Mouse (Mus musculus): Measurements from ENCODE around the gene Tnfsf12. TPM values are rescaled to one million over a fixed set of nuclear protein-coding genes. Genes with fewer than 3 reads are reported as not detected.
"Not testable (repeated sequence)": the region's sequence is repeated elsewhere in the genome, so short reads cannot be mapped to it uniquely, and the experiment has no call there.

Tnfsf12 gene
- 2.5 and 2.8 TPM in 2 replicates for polyA plus RNA-seq (2015; fragmentation: Nextera tagmentation; extraction: Ambion mirVana)

- ATAC-seq (ENCODE audit: low read depth) = peak; percentile 41; the same call in 1 of the 2 replicates
- H3K4me3 ChIP-seq (ENCODE audit: low read depth, low read length) = peak within 1 kb of the TSS; percentile 57
These were observed at the start of gene Tnfsf12, which contains the start of gene Tnfsfm13 for GRCm38 (mm10) chr11:69695361-69696181. Gene Tnfsf12, minus strand, starts transcription at chr11:69695849. Gene Tnfsfm13, minus strand, starts transcription at chr11:69696098.

GRCm38 (mm10) chr11:69731408-69731807 lies 35.8 kb upstream of the Tnfsf12 start:
- H3K27me3 ChIP-seq (ENCODE audit: control insufficient read depth, insufficient read depth, low read depth, low read length); H3K4me2 ChIP-seq (ENCODE audit: low read depth, low read length); ATAC-seq (ENCODE audit: low read depth); H3K9me3 ChIP-seq (replicated peaks; ENCODE audit: control insufficient read depth, low read length); H3K4me3 ChIP-seq (ENCODE audit: low read depth, low read length); H3K27ac ChIP-seq (ENCODE audit: low read length); H3K9ac ChIP-seq (ENCODE audit: low read depth, low read length); H3K4me1 ChIP-seq (ENCODE audit: control insufficient read depth, low read depth, low read length): not testable (repeated sequence)
- WGBS (ENCODE audit: insufficient replicate concordance) = 65% methylated on average over 2 of the region's 3 CpGs
- H3K36me3 ChIP-seq (ENCODE audit: control insufficient read depth, insufficient read depth) = peaks cover 26% of the 10 kb centered on the region

More at GRCm38 (mm10) chr11:69695361-69696181, at the start of gene Tnfsf12, which contains the start of gene Tnfsfm13:
- H3K9ac ChIP-seq (ENCODE audit: low read depth, low read length) = peak within 1 kb of the TSS; percentile 57
- 8% methylated on average over 40 of the region's 41 CpGs for WGBS (ENCODE audit: insufficient replicate concordance)
- H3K4me1 ChIP-seq (ENCODE audit: control insufficient read depth, low read depth, low read length) = peaks cover 8% of the 10 kb centered on the region
- peak within 1 kb of the TSS; percentile 54 for H3K27ac ChIP-seq (ENCODE audit: low read length)
- no peaks in the 10 kb centered on the region for H3K36me3 ChIP-seq (ENCODE audit: control insufficient read depth, insufficient read depth)
- peak within 1 kb of the TSS; percentile 60 for H3K4me2 ChIP-seq (ENCODE audit: low read depth, low read length)
- H3K27me3 ChIP-seq (ENCODE audit: control insufficient read depth, insufficient read depth, low read depth, low read length) = no peaks in the 10 kb centered on the region; the same call in 1 of the 2 replicates
- no peaks in the 10 kb centered on the region for H3K9me3 ChIP-seq (replicated peaks; ENCODE audit: control insufficient read depth, low read length)

GRCm38 (mm10) chr11:69729063-69729462 lies 33.4 kb upstream of the Tnfsf12 start:
- ATAC-seq (ENCODE audit: low read depth) = no peak
- 26% methylated on average over 3 of the region's 3 CpGs for WGBS (ENCODE audit: insufficient replicate concordance)

GRCm38 (mm10) chr11:69725951-69726350 lies 30.3 kb upstream of the Tnfsf12 start:
- H3K9me3 ChIP-seq (replicated peaks; ENCODE audit: control insufficient read depth, low read length) = peaks cover 2% of the 10 kb centered on the region; the same call in 1 of the 2 replicates
- H3K36me3 ChIP-seq (ENCODE audit: control insufficient read depth, insufficient read depth) = no peaks in the 10 kb centered on the region
- H3K27me3 ChIP-seq (ENCODE audit: control insufficient read depth, insufficient read depth, low read depth, low read length) = no peaks in the 10 kb centered on the region
- no peak overlapping the region for H3K4me3 ChIP-seq (ENCODE audit: low read depth, low read length)
- H3K4me1 ChIP-seq (ENCODE audit: control insufficient read depth, low read depth, low read length) = peaks cover 4% of the 10 kb centered on the region; the same call in 1 of the 2 replicates
- H3K9ac ChIP-seq (ENCODE audit: low read depth, low read length) = no peak overlapping the region
- no peak overlapping the region for H3K4me2 ChIP-seq (ENCODE audit: low read depth, low read length)
- ATAC-seq (ENCODE audit: low read depth) = no peak
- H3K27ac ChIP-seq (ENCODE audit: low read length) = no peak overlapping the region
- 35% methylated on average over 5 of the region's 5 CpGs for WGBS (ENCODE audit: insufficient replicate concordance)

More at GRCm38 (mm10) chr11:69729063-69729462, 33.4 kb upstream of the Tnfsf12 start:
- H3K9me3 ChIP-seq (replicated peaks; ENCODE audit: control insufficient read depth, low read length) = peaks cover 2% of the 10 kb centered on the region; the same call in 1 of the 2 replicates
- no peak overlapping the region for H3K27ac ChIP-seq (ENCODE audit: low read length)
- peaks cover 2% of the 10 kb centered on the region for H3K36me3 ChIP-seq (ENCODE audit: control insufficient read depth, insufficient read depth)
- no peak overlapping the region for H3K9ac ChIP-seq (ENCODE audit: low read depth, low read length)
- H3K4me3 ChIP-seq (ENCODE audit: low read depth, low read length) = no peak overlapping the region
- H3K4me2 ChIP-seq (ENCODE audit: low read depth, low read length) = no peak overlapping the region
- no peaks in the 10 kb centered on the region for H3K27me3 ChIP-seq (ENCODE audit: control insufficient read depth, insufficient read depth, low read depth, low read length)
- H3K4me1 ChIP-seq (ENCODE audit: control insufficient read depth, low read depth, low read length) = peaks cover 4% of the 10 kb centered on the region; the same call in 1 of the 2 replicates

DNA sequence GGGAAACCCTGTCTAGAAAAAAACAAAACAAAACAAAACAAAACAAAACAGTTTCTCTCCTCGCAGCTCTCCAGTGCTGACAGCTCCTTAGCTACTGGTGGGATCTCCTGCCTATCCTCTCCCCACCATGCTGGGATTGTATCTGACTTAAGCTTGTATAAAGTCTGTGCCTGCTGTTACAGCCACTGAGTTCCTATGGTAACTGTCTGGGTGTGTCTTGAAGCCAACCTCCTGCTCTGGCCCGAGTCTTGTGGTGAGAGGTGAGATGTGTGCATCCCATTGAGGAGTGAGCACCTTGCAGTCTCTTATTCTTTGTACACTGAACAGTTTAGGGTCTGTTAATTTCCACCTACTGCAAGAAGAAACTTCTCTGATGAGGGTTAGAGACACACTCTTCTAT lies 27.4 kb upstream of the Tnfsf12 start:
- H3K4me1 ChIP-seq (ENCODE audit: control insufficient read depth, low read depth, low read length) = peaks cover 18% of the 10 kb centered on the region
- H3K27ac ChIP-seq (ENCODE audit: low read length) = no peak overlapping the region
- no peak overlapping the region for H3K4me3 ChIP-seq (ENCODE audit: low read depth, low read length)
- peaks cover 2% of the 10 kb centered on the region; the same call in 1 of the 2 replicates for H3K9me3 ChIP-seq (replicated peaks; ENCODE audit: control insufficient read depth, low read length)
- H3K27me3 ChIP-seq (ENCODE audit: control insufficient read depth, insufficient read depth, low read depth, low read length) = no peaks in the 10 kb centered on the region
- 51% methylated on average over 2 of the region's 2 CpGs for WGBS (ENCODE audit: insufficient replicate concordance)
- no peaks in the 10 kb centered on the region for H3K36me3 ChIP-seq (ENCODE audit: control insufficient read depth, insufficient read depth)
- H3K4me2 ChIP-seq (ENCODE audit: low read depth, low read length) = no peak overlapping the region
- no peak overlapping the region for H3K9ac ChIP-seq (ENCODE audit: low read depth, low read length)
- no peak for ATAC-seq (ENCODE audit: low read depth)

- Histone ChIP-seq H3K4me3 (ENCODE audit: low read depth, low read length) (no peak overlapping the region), H3K27ac (ENCODE audit: low read length) (no peak overlapping the region), H3K4me1 (ENCODE audit: control insufficient read depth, low read depth, low read length) (peaks cover 28% of the 10 kb centered on the region), H3K4me2 (ENCODE audit: low read depth, low read length) (no peak overlapping the region), H3K9me3 (replicated peaks; ENCODE audit: control insufficient read depth, low read length) (peaks cover 2% of the 10 kb centered on the region; the same call in 1 of the 2 replicates), H3K27me3 (ENCODE audit: control insufficient read depth, insufficient read depth, low read depth, low read length) (no peaks in the 10 kb centered on the region), H3K9ac (ENCODE audit: low read depth, low read length) (no peak overlapping the region), H3K36me3 (ENCODE audit: control insufficient read depth, insufficient read depth) (no peaks in the 10 kb centered on the region)
- ATAC-seq (ENCODE audit: low read depth) = no peak
- 65% methylated on average over 6 of the region's 6 CpGs for WGBS (ENCODE audit: insufficient replicate concordance)
These were observed 25.2 kb upstream of the Tnfsf12 start for GRCm38 (mm10) chr11:69720852-69721251.

DNA sequence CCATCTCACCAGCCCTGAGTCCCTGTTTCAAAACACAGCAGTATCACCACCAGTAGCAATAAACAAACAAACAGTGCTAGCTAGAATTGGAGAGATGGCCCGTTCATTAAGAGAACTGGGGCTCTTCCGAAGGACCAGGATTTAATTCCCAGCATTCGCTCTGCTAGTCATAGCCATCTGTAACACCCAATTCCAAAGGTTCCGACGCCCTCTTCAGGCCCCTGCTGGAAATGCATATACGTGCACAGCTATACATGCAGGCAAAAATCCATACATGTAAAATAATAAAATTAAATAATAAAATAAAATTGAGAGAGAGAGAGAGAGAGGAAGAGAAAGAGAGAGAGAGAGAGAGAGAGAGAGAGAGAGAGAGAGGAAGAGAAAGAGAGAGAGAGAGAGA lies 23.8 kb upstream of the Tnfsf12 start:
- no peak for ATAC-seq (ENCODE audit: low read depth)
- no peaks in the 10 kb centered on the region for H3K36me3 ChIP-seq (ENCODE audit: control insufficient read depth, insufficient read depth)
- WGBS (ENCODE audit: insufficient replicate concordance) = 59% methylated on average over 6 of the region's 6 CpGs
- H3K4me1 ChIP-seq (ENCODE audit: control insufficient read depth, low read depth, low read length) = peaks cover 27% of the 10 kb centered on the region
- no peak overlapping the region for H3K9ac ChIP-seq (ENCODE audit: low read depth, low read length)
- H3K27me3 ChIP-seq (ENCODE audit: control insufficient read depth, insufficient read depth, low read depth, low read length) = no peaks in the 10 kb centered on the region
- H3K27ac ChIP-seq (ENCODE audit: low read length) = peak overlapping the region; percentile 62; the same call in 1 of the 2 replicates
- no peak overlapping the region for H3K4me2 ChIP-seq (ENCODE audit: low read depth, low read length)
- no peaks in the 10 kb centered on the region for H3K9me3 ChIP-seq (replicated peaks; ENCODE audit: control insufficient read depth, low read length)
- H3K4me3 ChIP-seq (ENCODE audit: low read depth, low read length) = no peak overlapping the region

DNA sequence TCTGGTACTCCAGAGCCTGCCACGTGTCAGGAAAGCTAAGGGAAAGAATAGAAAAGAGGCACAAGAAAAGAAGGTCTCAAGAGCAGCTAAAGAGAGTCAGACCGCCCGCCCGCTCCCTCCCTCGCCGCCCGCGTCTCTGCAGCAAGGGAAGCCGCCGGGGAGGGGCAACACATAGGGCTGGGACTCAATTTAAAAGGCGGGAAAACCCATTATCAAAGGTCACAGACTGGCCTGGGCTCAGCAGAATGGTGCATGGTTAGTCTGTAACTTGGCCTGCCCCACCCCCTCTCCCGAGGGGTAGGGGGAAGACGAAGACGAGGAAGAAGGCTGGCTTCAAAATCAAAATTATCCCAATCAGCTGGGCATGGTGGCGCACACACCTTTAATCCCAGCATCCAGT lies 23.0 kb upstream of the Tnfsf12 start:
- H3K4me3 ChIP-seq (ENCODE audit: low read depth, low read length) = peak overlapping the region; percentile 1; the same call in 1 of the 2 replicates
- no peaks in the 10 kb centered on the region for H3K9me3 ChIP-seq (replicated peaks; ENCODE audit: control insufficient read depth, low read length)
- H3K9ac ChIP-seq (ENCODE audit: low read depth, low read length) = peak overlapping the region; percentile 15
- peak overlapping the region; percentile 62 for H3K27ac ChIP-seq (ENCODE audit: low read length)
- ATAC-seq (ENCODE audit: low read depth) = peak; percentile 92
- no peaks in the 10 kb centered on the region for H3K27me3 ChIP-seq (ENCODE audit: control insufficient read depth, insufficient read depth, low read depth, low read length)
- peaks cover 27% of the 10 kb centered on the region for H3K4me1 ChIP-seq (ENCODE audit: control insufficient read depth, low read depth, low read length)
- H3K4me2 ChIP-seq (ENCODE audit: low read depth, low read length) = peak overlapping the region; percentile 40
- H3K36me3 ChIP-seq (ENCODE audit: control insufficient read depth, insufficient read depth) = no peaks in the 10 kb centered on the region
- WGBS (ENCODE audit: insufficient replicate concordance) = 16% methylated on average over 15 of the region's 15 CpGs

DNA sequence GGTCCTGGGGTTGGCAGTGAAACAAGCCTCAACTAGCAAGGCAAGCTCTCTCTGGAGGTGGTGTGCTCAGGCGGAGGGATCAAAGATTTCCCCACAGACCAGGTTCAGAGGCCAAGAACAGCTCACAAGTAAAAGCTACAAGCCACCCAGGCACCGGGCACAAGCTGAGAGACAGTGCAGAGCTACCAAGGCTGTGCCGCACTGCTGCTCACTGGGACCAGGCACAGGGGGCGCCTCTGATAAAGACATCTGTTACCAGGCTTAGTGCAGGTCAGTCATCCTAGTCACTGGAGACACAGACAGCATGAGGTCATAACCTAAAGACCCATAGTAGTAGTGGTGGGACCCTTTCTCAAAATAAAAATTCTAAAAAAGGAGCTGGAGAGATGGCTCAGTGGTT lies 21.3 kb upstream of the Tnfsf12 start:
- no peak overlapping the region; the same call in 1 of the 2 replicates for H3K27ac ChIP-seq (ENCODE audit: low read length)

More for the DNA sequence above, 21.3 kb upstream of the Tnfsf12 start:
- Histone ChIP-seq H3K36me3 (ENCODE audit: control insufficient read depth, insufficient read depth) (no peaks in the 10 kb centered on the region), H3K4me1 (ENCODE audit: control insufficient read depth, low read depth, low read length) (peaks cover 27% of the 10 kb centered on the region), H3K27me3 (ENCODE audit: control insufficient read depth, insufficient read depth, low read depth, low read length) (no peaks in the 10 kb centered on the region), H3K4me2 (ENCODE audit: low read depth, low read length) (no peak overlapping the region), H3K4me3 (ENCODE audit: low read depth, low read length) (no peak overlapping the region), H3K9ac (ENCODE audit: low read depth, low read length) (no peak overlapping the region), H3K9me3 (replicated peaks; ENCODE audit: control insufficient read depth, low read length) (no peaks in the 10 kb centered on the region)
- no peak for ATAC-seq (ENCODE audit: low read depth)
- 49% methylated on average over 4 of the region's 4 CpGs for WGBS (ENCODE audit: insufficient replicate concordance)

All from liver, embryonic 16.5 days (tissue).